Mouse (Mus musculus) erythroblast, adult 5-6 weeks (primary cell): ENCODE measurements around the gene Cavin4. TPM values are rescaled to one million over a fixed set of nuclear protein-coding genes. Genes with fewer than 3 reads are reported as not detected.

Experiments used
- ATAC-seq: replicated peaks from 2 replicates; pipeline ENCODE4 v1.8.0; 2016; ENCODE audit warnings: moderate number of reproducible peaks, mild to moderate bottlenecking, moderate TSS enrichment, inconsistent platforms; ENCODE audit not compliant: poor library complexity, low FRiP score, severe bottlenecking
- total RNA-seq, 2 experiments: library from RNA; stranded (forward) in 1 of 2; stranded (reverse) in 1 of 2; fragments of 150-400 nt in 1 of 2; fragments of 200-764, 138-1000 nt in 1 of 2; gene quantifications; 2 replicates each; pipeline versions ENCODE4 v1.2.3 to v1.2.4; 2015 to 2017; ENCODE audit warnings: low replicate concordance in 2 of 2

Cavin4 gene
- not detected in 2 replicates for total RNA-seq (2015; ENCODE audit: low replicate concordance)
- not detected in 2 replicates for total RNA-seq (2017; ENCODE audit: low replicate concordance)

DNA sequence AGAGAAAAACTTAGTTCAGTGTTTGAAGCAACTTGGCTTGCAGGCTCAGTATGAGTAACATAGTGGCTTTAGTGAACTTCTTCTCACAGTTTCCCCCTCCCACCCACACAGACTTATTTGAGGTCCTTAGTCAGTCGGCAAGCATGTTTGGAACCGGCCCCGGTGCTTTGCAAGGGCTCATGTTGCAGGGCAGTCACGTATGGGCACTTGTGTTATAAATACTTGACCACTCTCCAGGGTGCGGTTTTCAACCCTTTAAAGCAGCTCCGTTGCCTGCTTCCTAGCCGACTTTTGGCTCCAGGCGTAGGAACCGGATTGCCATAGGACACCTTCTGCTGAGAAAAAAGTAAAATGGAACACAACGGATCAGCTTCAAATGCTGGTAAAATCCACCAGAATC lies at the start of gene Cavin4:
Gene Cavin4 (plus strand): TSS at position 244 of the 400 bp plus-strand sequence.
- ATAC-seq: no peak

DNA sequence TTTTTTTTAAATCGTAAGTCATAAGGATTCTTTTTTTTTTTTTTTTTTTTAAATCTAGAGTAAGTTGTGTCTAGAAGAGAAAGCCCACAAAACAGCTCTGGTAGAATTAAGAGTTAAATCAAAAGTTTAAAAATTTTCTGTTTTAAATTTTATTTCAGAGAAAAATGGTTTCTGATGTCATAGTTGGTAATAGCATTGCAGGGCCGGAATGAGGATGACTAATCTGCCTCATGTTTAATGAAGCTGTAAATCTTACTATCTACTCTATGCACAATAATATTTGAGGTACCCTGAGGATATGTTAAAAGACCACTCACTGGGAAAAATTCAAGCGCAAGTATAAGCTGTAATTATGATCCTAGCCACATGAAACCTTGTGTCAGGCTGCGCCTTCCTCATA lies 47.8 kb upstream of the Cavin4 start:
- no peak for ATAC-seq

DNA sequence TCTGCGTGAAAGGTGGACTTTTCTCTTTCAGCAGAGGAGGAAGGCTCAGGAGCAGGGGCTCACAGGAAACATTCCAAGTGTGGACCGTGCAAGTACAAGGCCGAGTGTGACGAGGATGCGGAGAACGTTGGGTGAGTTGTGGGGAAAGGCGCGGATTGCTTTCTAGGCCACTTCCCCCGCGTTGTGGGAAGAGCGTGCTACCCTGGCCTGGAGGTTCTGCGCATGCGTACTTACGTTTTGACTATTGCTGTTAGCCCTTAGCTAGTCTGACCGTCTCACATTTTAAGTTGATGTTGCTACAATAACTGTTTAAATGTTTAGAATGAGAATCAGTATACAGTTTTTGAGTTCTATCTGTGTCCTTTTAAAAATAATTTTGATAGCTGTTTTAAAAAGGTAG lies 46.1 kb upstream of the Cavin4 start:
- no peak for ATAC-seq

DNA sequence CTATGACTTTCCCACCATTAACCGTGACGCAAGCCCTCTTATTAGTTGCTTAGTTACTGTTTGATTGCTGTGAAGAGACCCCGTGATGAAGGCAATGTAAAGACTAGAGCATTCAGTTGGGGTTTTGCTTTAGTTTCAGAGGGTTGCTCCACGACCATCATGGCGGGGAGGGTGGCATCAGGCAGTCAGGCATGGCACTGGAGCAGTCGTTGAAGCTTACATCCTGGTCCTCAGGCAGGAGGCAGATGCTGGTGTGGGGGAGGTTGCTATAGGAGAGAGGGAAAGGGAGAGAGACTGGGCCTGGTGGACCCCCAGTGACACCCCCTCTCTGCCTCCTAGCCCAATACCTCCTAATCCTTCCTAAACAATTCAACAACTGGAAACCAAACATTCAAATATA lies 43.2 kb upstream of the Cavin4 start:
- no peak for ATAC-seq

DNA sequence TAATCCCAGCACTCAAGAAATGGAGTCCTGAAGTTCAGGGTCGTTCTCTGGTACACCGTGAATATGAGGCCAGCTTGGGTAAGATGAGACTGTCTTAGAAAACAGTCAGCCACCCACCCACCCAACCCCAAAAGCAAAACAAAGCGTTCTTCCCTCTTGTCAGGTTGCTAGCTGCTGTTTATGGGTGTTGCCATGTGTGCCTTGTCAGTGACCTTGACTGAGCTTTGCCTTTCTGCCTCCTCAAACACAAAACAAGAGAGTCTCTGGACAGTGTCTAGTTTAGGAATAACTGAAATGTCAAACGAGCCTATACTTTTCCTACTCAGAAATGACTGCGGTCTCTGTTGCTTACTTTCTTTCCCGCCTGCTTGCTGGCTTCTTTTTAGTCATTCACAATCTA lies 41.1 kb upstream of the Cavin4 start:
- no peak for ATAC-seq

DNA sequence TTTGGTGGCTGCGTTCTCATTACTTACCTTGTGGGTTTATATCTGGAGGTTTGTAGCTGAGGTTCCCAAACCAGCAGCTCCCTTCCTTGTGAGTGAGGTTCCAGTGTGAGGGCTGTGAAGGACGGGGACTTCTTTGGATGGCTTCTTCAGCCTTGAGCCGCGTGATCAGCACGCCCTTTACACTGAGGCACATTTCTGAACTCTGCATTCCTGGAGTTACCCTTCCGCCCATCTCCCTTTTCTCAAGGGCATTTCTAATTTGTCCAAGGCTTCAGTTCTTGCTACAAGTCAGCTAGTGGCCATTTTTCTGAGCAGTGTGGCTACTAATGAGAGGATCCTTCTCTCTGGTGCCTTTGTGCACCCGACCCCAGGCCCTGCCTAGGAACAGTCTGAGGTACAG lies 40.4 kb upstream of the Cavin4 start:
- ATAC-seq: no peak

DNA sequence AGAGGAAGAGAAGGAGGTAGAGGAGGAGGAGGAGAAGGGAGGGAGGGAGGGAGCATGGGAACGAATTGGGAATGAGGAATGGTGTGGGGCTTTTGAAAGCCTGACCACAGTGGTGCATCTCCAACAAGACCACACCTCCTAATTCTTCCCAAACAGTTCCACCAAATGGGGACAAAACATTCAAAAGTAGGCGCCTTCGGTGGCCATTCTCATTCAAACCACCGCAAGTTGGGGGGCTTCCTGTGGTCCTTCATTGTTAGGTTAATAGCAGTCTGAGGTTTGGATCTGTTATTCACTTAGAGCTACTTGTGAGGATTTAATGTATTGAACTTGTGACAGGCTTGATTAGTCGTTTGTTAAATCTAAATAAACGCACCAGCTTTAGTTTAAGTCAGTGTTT lies 38.4 kb upstream of the Cavin4 start:
- ATAC-seq: no peak

DNA sequence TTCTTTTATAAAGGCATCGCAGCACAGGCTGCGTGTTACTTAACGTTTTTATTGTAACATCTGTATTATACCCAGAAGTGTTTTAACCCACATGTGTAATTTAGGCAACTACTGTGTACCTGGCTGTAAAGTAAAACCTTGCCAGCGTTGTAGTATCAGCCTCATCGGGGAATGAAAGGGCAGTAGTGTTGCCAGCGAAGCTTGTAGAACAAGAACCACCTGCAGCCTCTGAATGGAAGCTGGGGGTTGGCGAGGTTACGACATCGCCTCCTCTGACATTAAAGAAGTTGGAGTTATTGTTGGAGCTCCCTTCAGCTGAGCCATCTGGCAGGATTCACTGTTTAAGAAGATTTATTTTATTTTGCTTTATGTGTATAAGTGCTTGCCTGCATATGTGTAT lies 37.5 kb upstream of the Cavin4 start:
- no peak for ATAC-seq

DNA sequence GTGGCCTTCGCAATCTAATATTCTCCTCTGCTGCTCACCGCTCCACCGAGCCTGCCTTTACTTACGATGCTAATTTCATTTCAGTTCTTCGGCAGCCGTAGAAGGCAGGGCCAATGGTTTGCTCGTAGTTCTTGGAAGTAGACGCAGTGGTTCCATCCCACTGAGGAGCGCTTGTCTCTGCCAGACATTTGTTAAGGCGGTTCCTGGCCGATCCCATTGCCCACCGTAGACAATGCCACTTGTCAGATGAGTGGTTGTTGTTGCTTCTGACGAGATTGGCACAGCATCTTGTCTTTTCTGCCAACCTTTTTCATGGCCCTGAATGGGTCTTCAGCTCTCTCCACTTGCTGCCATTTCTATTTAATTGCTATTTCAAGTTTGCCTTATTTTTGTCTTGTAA lies 33.9 kb upstream of the Cavin4 start:
- no peak for ATAC-seq

DNA sequence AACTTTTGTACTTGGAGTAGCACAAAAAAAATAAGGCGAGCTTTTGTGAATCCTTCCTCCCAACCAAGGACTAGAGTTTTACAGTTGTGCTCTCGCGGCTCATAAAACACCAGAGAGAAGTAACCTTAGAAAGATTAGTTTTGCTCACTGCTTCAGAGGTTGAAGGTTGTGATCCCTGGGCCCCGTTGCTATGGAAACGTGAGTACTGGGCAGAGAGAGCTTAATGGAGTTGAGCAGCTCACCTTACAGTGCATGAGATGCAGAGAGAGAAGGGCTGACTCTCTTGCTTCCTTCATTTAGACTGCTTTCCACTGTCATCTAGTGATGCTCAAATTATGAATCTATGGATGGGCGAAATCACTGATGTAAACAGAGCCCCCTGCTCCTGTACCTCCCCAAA lies 29.8 kb upstream of the Cavin4 start:
- ATAC-seq: no peak

DNA sequence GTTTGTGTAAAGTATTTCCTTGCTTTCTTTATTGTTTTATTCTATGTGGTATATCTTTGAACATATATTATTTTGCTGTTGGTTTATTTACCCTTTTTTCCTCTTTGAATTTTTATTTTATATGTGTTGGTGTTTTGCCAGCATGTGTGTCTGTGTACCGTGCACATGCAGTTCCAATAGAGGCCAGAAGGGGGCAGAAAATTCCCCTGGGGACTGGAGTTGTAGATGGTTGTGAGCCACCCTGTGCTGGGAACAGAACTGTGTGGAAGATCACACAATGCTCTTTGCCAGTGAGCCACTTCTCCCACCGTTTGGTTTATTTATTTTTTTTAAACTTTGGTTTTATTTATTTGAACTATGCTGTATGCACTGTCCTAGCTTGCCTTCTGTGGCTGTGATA lies 29.3 kb upstream of the Cavin4 start:
- no peak for ATAC-seq

DNA sequence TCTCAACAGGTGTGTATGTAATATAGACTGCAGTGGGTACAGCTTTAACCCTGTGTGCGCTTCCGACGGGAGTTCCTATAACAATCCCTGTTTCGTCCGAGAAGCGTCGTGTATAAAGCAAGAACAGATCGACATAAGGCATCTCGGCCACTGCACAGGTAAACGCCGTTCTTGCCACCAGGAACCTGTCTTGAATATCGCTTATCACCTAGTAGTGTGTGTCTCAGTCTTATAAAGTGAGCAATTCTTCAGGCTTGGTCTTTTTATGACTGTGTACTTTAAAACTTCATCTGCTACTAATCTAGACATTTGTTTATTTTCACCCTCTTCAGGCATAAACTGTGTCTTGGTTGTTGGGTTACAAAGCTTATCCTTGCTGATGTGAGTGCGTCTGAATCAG lies 26.5 kb upstream of the Cavin4 start:
- no peak for ATAC-seq

DNA sequence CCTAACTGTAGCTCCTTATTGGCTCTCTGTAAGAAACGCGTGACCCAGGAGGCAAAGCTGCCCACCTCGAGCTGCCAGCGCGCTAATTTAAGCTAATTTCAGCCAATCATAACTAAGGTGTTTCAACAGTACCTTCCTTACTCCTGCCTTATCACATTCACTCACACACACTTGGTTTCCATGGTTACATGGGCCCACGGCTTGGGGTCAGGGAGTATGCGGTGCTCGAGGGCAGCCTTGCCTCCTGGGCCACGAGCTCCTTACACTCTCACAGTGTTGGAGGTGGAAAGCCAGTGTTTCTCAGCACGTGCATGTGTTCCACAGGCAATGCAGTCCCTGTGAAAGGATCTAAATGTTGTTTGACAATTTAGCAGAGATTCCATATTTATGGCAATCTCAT lies 25.2 kb upstream of the Cavin4 start:
- ATAC-seq: no peak

DNA sequence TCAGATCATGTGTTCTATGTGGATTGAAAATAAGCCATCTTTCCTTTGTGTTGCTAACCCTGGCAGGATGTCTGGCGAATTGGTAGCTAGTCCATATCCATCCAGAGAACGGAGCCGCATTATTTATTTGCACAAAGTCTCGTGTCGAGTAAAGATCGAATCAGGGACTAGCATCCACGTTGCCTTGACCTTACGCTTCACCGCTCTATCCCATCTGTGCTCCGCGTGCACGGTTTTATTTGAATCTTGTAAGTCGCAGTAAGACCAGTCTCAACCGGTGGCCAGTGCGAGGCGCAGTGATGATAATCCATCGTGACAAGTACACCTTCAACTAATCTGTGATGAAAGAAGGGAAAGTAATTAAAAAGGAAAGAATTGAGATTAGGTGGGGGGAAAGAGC lies 23.8 kb upstream of the Cavin4 start:
- no peak for ATAC-seq

DNA sequence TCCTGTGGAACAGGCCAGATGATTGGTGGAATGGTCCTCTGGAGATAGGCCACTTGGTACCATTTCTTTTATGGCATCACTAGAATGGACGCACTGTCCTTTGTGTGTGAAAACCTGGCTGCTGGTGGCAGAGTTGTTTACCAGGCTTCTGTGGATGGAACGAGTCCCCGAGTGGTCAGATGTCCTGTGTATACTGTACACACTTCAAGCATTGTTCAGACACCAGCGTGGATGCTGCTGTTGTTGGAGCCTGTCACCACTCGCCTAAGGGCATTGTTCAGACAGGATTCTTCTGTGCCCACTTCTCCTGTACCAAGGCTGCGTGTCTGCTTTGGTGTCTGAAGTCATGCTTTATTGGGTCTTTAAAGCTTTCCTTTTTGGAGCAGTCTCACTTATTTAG lies 19.5 kb upstream of the Cavin4 start:
- ATAC-seq: no peak

DNA sequence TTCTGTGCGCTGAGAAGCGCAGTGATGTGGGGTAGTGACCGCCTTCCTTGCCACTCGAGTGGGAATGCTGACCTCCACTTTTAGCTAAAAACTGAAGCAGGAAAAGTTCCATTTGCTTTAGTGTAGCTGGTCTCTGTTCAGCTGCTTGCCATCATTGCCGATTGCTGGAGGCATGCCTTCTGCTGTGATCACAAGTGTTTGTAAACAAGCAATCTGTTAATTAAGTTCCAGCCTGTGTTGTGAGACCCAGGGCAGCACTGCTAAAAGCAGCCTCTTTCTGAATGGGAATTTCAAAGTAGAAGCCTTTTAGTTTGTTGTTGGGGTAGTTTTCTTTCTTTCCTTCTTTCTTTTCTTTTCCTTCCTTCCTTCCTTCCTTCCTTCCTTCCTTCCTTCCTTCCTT lies 17.2 kb upstream of the Cavin4 start:
- no peak for ATAC-seq

DNA sequence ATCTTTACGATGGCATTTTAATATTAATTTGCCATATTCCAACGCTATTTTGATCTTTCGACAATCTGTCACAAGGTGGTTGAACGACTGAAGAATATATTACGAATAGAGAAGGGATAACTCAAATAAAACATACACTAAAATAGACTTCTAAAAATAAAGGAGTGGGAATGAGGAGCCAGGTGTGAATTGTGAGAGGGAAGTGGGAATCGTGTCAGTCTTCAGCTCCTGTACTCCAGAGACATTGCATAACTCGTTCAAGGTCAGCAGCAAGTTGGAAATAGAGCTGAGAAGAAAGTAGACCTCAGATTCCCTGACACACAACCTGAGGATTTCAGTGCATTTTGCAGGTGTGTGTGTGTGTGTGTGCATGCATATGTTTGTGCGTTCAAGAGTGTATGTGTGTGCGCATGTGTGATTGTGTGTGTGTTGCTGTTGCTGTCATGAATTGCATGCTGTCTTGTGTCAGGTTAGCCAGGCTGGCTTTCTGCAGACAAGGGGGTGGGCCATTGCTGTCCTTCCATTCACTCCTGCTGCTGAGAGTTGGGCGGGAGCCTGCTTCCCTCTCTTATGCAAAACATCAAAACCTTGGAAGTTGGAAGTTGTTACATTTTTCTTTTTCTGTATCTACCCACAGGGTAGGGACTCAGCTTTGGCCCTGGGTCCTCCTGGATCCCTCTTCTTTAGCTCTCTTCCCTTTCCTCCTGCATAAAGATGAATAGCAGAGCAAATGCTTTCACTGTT lies 12.5 kb upstream of the Cavin4 start:
- no peak for ATAC-seq

DNA sequence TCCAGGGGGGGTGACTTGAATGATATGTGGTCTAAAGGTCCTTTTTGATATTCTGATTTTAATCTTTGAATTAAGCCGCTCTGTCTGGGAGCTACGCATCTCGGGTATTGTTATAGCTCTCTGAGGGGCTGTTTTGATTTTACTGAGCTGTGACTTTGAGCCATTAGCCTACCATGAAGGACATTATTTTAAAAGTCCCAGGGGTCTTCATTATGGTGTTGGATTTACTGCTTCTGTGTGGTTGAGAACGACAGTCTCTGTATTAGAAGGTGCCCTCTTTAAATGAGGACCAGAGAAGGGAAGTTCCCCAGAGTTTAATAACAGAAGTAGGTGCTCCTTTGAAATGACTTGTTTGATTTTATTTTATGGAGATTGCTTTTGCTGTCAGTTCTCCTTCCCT lies 9.2 kb upstream of the Cavin4 start:
- no peak for ATAC-seq

DNA sequence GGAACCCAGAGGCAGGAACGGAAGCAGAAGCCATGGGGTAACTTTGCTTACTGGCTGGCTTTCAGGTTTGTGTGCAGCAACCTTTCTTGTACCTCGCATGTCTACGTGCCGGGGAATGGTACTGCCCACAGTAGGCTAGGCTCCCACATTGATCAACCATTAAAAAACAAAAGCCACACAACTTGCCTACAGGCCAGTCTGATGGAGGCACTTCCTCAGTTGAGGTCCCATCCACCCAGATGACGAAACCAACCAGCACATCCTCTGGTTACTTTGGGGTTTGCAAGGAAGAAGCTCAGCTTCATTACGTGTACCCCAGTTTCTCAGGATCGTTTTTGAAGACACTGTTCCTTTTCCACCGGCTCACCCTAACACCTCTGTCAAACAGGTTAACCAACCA lies 6.8 kb upstream of the Cavin4 start:
- no peak for ATAC-seq

DNA sequence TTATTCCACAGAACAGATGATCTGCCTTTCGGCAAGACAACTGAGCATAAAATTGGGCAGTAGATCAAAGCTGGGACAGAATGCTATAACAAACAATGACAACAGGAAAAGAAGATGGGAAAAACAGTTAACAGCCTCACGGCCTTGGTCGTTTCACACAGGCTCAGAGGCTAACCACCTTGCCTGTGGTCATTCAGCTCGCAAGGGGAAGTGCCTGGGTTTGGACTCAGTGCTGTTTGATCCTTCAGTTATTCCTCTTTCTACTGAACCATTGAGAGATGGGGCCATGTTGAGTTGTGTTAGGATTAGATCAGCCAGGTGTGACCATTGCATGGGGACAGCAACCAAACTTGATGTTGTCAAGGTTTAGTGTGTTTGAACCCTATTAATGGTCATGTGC lies 3.2 kb upstream of the Cavin4 start:
- no peak for ATAC-seq

DNA sequence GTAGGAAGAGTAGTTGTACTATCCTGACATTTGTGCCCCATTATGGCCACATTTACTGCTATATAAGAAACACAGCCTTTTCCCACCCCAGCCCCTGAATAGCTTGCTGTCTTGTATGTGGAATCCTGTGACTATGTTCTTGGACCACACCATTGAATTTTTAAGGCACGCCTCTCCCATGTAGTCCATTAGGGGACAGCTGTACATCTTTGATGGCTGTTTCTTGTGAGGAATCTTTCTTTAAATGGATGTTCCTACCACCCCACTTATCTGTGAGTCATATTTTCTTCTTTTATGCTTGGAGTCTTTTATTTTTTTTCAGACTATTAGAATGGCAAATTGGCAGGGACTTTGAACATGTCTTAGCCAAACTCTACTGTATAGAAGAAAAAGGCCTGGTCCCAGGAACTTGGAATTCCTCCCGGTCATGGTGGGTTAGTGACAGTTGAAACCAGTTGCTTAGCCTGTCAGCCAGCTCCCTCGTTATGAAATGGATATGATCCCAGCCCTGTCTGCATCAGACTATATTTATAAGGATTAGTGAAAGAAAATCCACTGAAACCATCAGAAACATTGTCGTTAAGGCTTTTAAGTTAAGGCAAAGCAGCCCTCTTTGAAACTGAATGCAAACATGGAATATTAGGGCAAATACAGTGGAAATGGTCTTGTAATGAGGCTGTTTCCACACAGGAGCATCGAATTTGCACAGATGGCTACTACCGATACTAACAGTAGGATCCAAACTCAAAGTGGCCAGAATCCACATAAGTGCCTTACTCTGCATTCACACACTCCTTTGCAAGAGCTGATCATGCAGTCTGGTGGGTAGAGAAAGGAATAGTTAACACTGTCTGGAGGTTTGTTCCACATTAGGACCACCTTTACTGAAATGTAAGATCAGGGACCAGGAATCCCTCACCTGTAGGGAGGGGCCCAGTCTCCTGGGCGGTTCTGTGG lies 2.4 kb upstream of the Cavin4 start:
- no peak for ATAC-seq
